Mouse (Mus musculus) neural tube, embryonic 11.5 days (tissue): ENCODE results near the gene Usp20. TPM values are rescaled to one million over a fixed set of nuclear protein-coding genes. Genes with fewer than 3 reads are reported as not detected.

Source experiments
- ATAC-seq: fragments of 200-750 bp; cut with Nextera tagmentation; 2 replicates; pipeline ENCODE4 v1.8.0; 2017; ENCODE audit warnings: moderate number of reproducible peaks, mild to moderate bottlenecking, moderate TSS enrichment, moderate library complexity; ENCODE audit not compliant: insufficient read depth, low FRiP score, low TSS enrichment
- DNase-seq: peaks from one replicate; pipeline ENCODE4 v3.0.0-alpha.2; 2015; ENCODE audit warnings: low spot score
- H3K27ac ChIP-seq: fragments of 300-500 bp; sonication (generic); 2 replicates; pipeline ENCODE4 v1.5.1; 2014; ENCODE audit warnings: low read depth, mild to moderate bottlenecking, low read length
- H3K27me3 ChIP-seq: fragments of 300-500 bp; sonication (generic); 2 replicates; pipeline ENCODE4 v1.6.1; 2014; ENCODE audit warnings: mild to moderate bottlenecking, low read length, mixed read lengths; ENCODE audit not compliant: control insufficient read depth, insufficient read depth
- H3K36me3 ChIP-seq: fragments of 300-500 bp; sonication (generic); 2 replicates; pipeline ENCODE4 v1.6.1; 2014; ENCODE audit warnings: mild to moderate bottlenecking, low read length, moderate library complexity, mixed read lengths; ENCODE audit not compliant: control insufficient read depth, insufficient read depth
- H3K4me1 ChIP-seq: fragments of 300-500 bp; sonication (generic); 2 replicates; pipeline ENCODE4 v1.6.1; 2014; ENCODE audit warnings: low read length, mixed read lengths; ENCODE audit not compliant: control insufficient read depth, insufficient read depth
- H3K4me2 ChIP-seq: fragments of 300-500 bp; sonication (generic); 2 replicates; pipeline ENCODE4 v1.6.1; 2014; ENCODE audit warnings: low read depth, mild to moderate bottlenecking, moderate library complexity
- H3K4me3 ChIP-seq: fragments of 300-500 bp; sonication (generic); 2 replicates; pipeline ENCODE4 v1.5.1; 2014; ENCODE audit warnings: low read depth, low read length
- H3K9ac ChIP-seq: fragments of 300-500 bp; sonication (generic); 2 replicates; pipeline ENCODE4 v1.6.1; 2014; ENCODE audit warnings: mild to moderate bottlenecking, low read length
- H3K9me3 ChIP-seq: fragments of 300-500 bp; sonication (generic); 2 replicates; pipeline ENCODE4 v1.6.1; 2016; ENCODE audit warnings: low read length; ENCODE audit not compliant: control insufficient read depth
- WGBS: fragments of 180-500 bp; shearing (Covaris S2); extraction: QIAGEN DNeasy Blood & Tissue Kit; methylation state at CpG from one replicate; pipeline ENCODE4 v1.1.7; 2014; 5-methylcytosine and 5-hydroxymethylcytosine counted together
- polyA plus RNA-seq: library from polyadenylated mRNA; unstranded; fragments of >200 nt; fragmentation: Nextera tagmentation; extraction: Ambion mirVana; gene quantifications from 2 replicates; pipeline ENCODE4 v1.2.1, GENCODE M21; 2014

Usp20 gene
- polyA plus RNA-seq, 1 experiment from 2014 or later = 18.2 TPM

DNA sequence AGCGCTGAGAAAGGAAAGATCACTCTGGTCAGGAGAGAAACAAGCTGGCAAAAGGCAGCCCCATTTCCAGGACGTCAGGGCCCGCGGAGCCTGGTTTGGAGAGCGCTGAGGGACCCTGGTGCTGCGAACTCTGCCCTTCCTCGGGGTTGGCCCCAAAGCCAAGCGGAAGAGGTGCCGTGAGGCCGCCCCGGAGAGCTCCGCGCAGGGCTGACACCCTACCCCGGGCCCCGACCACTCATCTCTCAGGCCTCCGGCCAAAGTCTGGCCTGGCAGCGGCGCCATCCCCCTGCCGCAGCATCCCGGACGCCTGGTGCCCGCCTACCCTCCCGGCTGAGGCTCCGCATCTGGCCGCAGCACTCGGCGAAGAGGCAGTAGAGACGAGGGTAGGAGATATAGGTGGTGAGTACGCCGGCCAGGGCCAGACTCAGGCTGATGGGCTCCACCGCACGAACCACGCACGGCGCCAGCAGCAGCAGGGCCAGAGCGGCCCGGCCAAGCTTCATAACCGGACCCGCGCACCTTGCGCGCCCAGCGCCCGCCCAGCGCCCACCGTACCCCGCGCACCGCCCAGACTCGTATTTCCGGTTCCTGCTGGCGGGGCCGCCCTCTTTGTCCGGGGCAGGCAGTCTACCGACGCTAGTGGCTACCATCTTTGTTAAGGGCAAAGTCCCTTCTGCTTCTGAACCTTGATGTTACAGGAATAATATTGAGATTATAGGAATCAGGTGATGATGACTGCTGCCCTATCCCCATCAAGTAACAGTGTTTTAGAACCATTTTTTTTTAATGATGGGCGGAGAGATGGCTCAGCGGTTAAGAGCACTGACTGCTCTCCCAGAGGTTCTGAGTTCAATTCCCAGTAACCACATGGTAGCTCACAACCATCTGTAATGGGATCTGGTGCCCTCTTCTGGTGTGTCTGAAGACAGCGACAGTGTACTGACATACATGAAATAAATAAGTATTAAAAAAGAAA, 14.4 kb upstream of the Usp20 start, which contains the start of gene Tor1a:
Tor1a (minus strand) TSS at position 582 of the 976 bp plus-strand sequence.
- peak within 1 kb of the TSS; percentile 90 for H3K4me2 ChIP-seq

GRCm38 (mm10) chr2:30983024-30983423, 945 bp downstream of the Usp20 start:
- peak overlapping the region; percentile 57 for H3K4me2 ChIP-seq
- H3K9me3 ChIP-seq = no peaks in the 10 kb centered on the region
- WGBS = 56% methylated on average over 7 of the region's 7 CpGs
- DNase-seq (no peak), ATAC-seq (no peak)
- H3K9ac ChIP-seq = no peak overlapping the region
- peaks cover 2% of the 10 kb centered on the region; the same call in 1 of the 2 replicates for H3K4me1 ChIP-seq
- peaks cover 7% of the 10 kb centered on the region for H3K36me3 ChIP-seq
- no peaks in the 10 kb centered on the region for H3K27me3 ChIP-seq
- no peak overlapping the region for H3K27ac ChIP-seq
- peak overlapping the region; percentile 85; the same call in 1 of the 2 replicates for H3K4me3 ChIP-seq

More for the DNA sequence above, 14.4 kb upstream of the Usp20 start, which contains the start of gene Tor1a:
- peak; percentile 94 for ATAC-seq
- Histone ChIP-seq H3K27ac (peak within 1 kb of the TSS; percentile 60; the same call in 1 of the 2 replicates), H3K4me3 (peak within 1 kb of the TSS; percentile 97), H3K27me3 (no peaks in the 10 kb centered on the region), H3K36me3 (peaks cover 6% of the 10 kb centered on the region), H3K9me3 (no peaks in the 10 kb centered on the region), H3K4me1 (peaks cover 13% of the 10 kb centered on the region), H3K9ac (peak within 1 kb of the TSS; percentile 91)
- WGBS = 2% methylated on average over 59 of the region's 59 CpGs
- DNase-seq = peak; percentile 89

- 28% methylated on average over 17 of the region's 17 CpGs for WGBS
- H3K4me1 ChIP-seq = peaks cover 2% of the 10 kb centered on the region; the same call in 1 of the 2 replicates
- no peak for ATAC-seq
- H3K4me2 ChIP-seq = peak overlapping the region; percentile 8; the same call in 1 of the 2 replicates
- no peaks in the 10 kb centered on the region for H3K36me3 ChIP-seq
- no peaks in the 10 kb centered on the region for H3K9me3 ChIP-seq
- no peak for DNase-seq
- no peak overlapping the region for H3K27ac ChIP-seq
- no peaks in the 10 kb centered on the region for H3K27me3 ChIP-seq
- no peak overlapping the region for H3K4me3 ChIP-seq
- no peak overlapping the region for H3K9ac ChIP-seq
Measured at GRCm38 (mm10) chr2:30985111-30986020, 3.3 kb downstream of the Usp20 start.

DNA sequence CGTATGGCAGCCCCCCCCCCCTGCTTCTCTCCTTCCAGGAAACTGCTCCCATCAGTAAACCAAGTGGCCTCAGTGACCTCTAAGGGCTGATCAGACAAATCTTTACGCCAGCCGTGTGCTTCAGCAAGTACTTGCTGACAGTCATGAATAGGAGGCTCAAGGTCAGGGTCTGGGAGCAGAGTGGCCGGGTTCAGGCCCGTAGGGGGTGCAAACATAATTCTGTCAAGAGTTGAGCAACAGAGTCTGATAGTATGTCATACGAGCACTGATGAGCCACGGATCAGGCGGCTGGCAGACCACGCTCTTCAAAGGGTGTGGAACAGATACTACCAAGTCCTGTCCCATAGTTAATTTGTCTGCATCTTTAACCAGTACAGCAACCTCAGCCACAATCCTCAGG, 8.1 kb downstream of the Usp20 start:
- H3K27me3 ChIP-seq = no peaks in the 10 kb centered on the region

DNA sequence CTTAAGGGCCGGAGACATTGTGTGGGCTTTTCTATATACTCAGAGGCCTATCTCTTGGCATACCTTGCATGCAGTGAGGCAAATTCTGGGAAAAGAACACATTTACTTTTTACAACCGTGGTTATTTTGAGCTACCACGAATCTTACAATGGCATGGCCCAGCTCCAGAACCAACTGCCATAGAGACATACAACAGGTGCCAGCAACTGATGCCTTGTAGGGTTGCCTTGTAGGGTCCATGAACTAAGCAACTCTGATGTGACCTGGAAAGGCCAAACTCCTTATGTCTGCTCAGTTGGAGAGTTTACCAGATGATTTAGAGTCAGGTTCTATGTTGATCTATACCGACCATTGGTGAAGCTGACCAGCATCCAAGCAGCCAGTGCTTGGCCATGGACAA, 12.8 kb downstream of the Usp20 start:
- H3K27ac ChIP-seq = no peak overlapping the region
- no peaks in the 10 kb centered on the region for H3K4me1 ChIP-seq
- no peak for ATAC-seq
- H3K4me3 ChIP-seq = no peak overlapping the region
- no peak overlapping the region for H3K9ac ChIP-seq
- H3K27me3 ChIP-seq = no peaks in the 10 kb centered on the region
- 96% methylated on average over 4 of the region's 4 CpGs for WGBS
- no peaks in the 10 kb centered on the region for H3K36me3 ChIP-seq
- H3K4me2 ChIP-seq = no peak overlapping the region
- no peak for DNase-seq
- H3K9me3 ChIP-seq = no peaks in the 10 kb centered on the region

More for the DNA sequence above, 8.1 kb downstream of the Usp20 start:
- Histone ChIP-seq H3K4me2 (no peak overlapping the region), H3K9ac (no peak overlapping the region), H3K4me1 (no peaks in the 10 kb centered on the region), H3K9me3 (no peaks in the 10 kb centered on the region), H3K4me3 (no peak overlapping the region), H3K27ac (no peak overlapping the region), H3K36me3 (no peaks in the 10 kb centered on the region)
- ATAC-seq (no peak), DNase-seq (no peak)
- WGBS = 83% methylated on average over 9 of the region's 9 CpGs

DNA sequence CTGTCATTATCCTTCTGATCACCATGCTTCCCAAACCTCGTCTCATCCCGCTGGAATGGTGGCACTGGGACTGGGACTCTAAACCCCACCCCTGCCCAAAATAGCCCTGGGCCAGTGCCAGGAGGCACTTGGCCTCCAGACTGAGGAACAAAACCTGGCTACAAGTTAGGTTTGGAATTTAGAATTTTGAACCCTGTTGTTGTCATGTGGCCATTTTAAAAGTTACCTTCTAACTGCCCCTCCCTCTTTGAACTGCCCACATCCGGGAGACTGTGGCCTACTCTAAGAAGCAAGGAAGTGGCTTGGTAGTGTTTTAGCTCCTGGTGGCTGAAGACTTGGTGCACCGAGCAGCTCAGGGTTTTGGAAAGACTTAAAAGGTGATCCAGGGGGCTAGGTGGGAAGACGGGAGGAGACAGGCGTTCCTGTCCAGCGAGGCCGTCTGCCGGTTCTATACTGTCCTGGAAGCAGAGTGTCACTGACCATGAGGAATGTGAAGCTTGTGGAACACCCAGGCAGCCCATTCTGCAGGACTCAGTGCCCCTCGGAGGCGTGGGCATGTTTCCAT, 13.4 kb downstream of the Usp20 start:
- WGBS = 85% methylated on average over 11 of the region's 11 CpGs

GRCm38 (mm10) chr2:30998443-30999260, 16.6 kb downstream of the Usp20 start:
- no peak overlapping the region for H3K4me3 ChIP-seq
- H3K36me3 ChIP-seq = no peaks in the 10 kb centered on the region
- 47% methylated on average over 8 of the region's 8 CpGs for WGBS
- ATAC-seq = no peak
- no peaks in the 10 kb centered on the region for H3K27me3 ChIP-seq
- no peaks in the 10 kb centered on the region for H3K4me1 ChIP-seq
- peak overlapping the region; percentile 40 for H3K27ac ChIP-seq
- no peak overlapping the region for H3K4me2 ChIP-seq
- no peaks in the 10 kb centered on the region for H3K9me3 ChIP-seq
- no peak overlapping the region for H3K9ac ChIP-seq
- DNase-seq = peak; percentile 35

More for the DNA sequence above, 13.4 kb downstream of the Usp20 start:
- DNase-seq (no peak), ATAC-seq (no peak)
- Histone ChIP-seq H3K4me2 (no peak overlapping the region), H3K27ac (no peak overlapping the region), H3K27me3 (no peaks in the 10 kb centered on the region), H3K9ac (no peak overlapping the region), H3K4me1 (no peaks in the 10 kb centered on the region), H3K36me3 (no peaks in the 10 kb centered on the region), H3K9me3 (no peaks in the 10 kb centered on the region), H3K4me3 (no peak overlapping the region)
